ENCODE assay signal across 32 mouse cellular contexts in the genomic region with DNA sequence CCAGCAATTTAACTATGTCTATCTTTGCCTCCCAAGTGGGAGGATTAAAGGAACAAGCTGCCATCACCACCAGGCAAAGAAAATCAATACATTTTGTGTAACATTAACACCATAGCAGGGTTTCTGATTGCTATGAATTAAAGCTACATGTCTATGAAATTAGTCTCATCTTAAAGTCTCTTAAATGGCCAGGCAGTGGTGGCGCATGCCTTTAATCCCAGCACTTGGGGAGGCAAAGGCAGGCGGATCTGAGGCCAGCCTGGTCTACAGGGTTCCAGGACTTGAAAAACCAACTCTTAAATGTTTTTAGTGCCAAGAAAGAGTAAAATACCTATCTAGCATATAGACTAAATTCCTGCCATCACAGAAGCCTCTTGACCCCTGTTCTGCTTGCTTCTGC. TPM values are rescaled to one million over a fixed set of nuclear protein-coding genes. Genes with fewer than 3 reads are reported as not detected.
A peak's percentile ranks its signal among the peaks of the same experiment; 100 is the strongest.
DNase-seq lines count a peak whose midpoint lies in the region; ATAC-seq and TF ChIP-seq lines count a peak whose summit lies in the region.
"Had no signal": no experiment of that assay in that cellular context is flagged by ENCODE, and none has a peak within 500 bp of the region (broad histone marks: within the 10 kb centered on the region; RNA-seq: fewer than 3 reads in every experiment).

No protein-coding gene starts in this region.

- peaks cover 14% of the 10 kb centered on the region for H3K79me2 ChIP-seq in MEL (ENCODE audit: control insufficient read depth, insufficient read depth, low read length, poor library complexity)

- no peak overlapping the region for H3K4me3 ChIP-seq in gastrocnemius, adult 2 months
- H3K4me3 ChIP-seq in liver, embryonic 14.5 days (ENCODE audit: insufficient read depth in 1 of 2, low read depth in 2 of 2, low read length in 2 of 2): no peak overlapping the region
- no peak overlapping the region for H3K4me3 ChIP-seq in liver, embryonic 12.5 days
- no peak overlapping the region for H3K4me3 ChIP-seq in MEL (ENCODE audit: control insufficient read depth in 1 of 2, insufficient read depth in 1 of 2, low read depth in 2 of 2, low read length in 2 of 2)
- no peak overlapping the region for H3K4me3 ChIP-seq in embryonic fibroblast, embryonic 13.5 days (ENCODE audit: insufficient read depth, low read length)
- H3K4me3 ChIP-seq: embryonic facial prominence, embryonic 13.5 days; heart, embryonic 13.5 days; limb, embryonic 10.5 days; lung, embryonic 15.5 days; neural tube, embryonic 15.5 days; stomach, embryonic 15.5 days had no signal

- no peaks in the 10 kb centered on the region for H3K27me3 ChIP-seq in liver, embryonic 14.5 days (ENCODE audit: control insufficient read depth, insufficient read depth, low read length)
- no peaks in the 10 kb centered on the region for H3K27me3 ChIP-seq in liver, embryonic 12.5 days (replicated peaks)
- no peaks in the 10 kb centered on the region for H3K27me3 ChIP-seq in MEL (ENCODE audit: control insufficient read depth in 1 of 2, insufficient read depth in 2 of 2, low read length in 2 of 2)
- H3K27me3 ChIP-seq: embryonic facial prominence, embryonic 13.5 days; heart, embryonic 13.5 days; lung, embryonic 15.5 days; neural tube, embryonic 15.5 days; stomach, embryonic 15.5 days had no signal

- no peak for TF ChIP-seq CTCF in gastrocnemius, adult 2 months (IDR thresholded peaks at IDR 0.05)
- no peak for TF ChIP-seq CTCF in liver, embryonic 14.5 days (IDR thresholded peaks at IDR 0.05; ENCODE audit: low read depth)
- no peak for TF ChIP-seq CTCF in MEL (IDR thresholded peaks at IDR 0.05 in 2 of 3, conservative IDR thresholded peaks at IDR 0.05 in 1 of 3; ENCODE audit: control insufficient read depth in 1 of 3, insufficient read depth in 1 of 3, low read depth in 2 of 3, low read length in 3 of 3, poor library complexity in 1 of 3, severe bottlenecking in 1 of 3)
- TF ChIP-seq CTCF in embryonic fibroblast, embryonic 13.5 days (IDR thresholded peaks at IDR 0.05; ENCODE audit: borderline replicate concordance, insufficient read depth, low read length): no peak

- peak in 1 of 2 experiments; percentile 24; a peak in 1 of 4 replicates for TF ChIP-seq POLR2A in MEL (IDR thresholded peaks at IDR 0.05; ENCODE audit: control insufficient read depth in 1 of 2, insufficient read depth in 1 of 2, low read depth in 1 of 2, low read length in 2 of 2, poor library complexity in 1 of 2)
- TF ChIP-seq POLR2A in embryonic fibroblast, embryonic 13.5 days (IDR thresholded peaks at IDR 0.05; ENCODE audit: low read depth, low read length): no peak

- no peak for TF ChIP-seq RAD21 in MEL (IDR thresholded peaks at IDR 0.05; ENCODE audit: low read depth, low read length)

- DNase-seq in gastrocnemius, adult 2 months: no peak
- DNase-seq in gastrocnemius, postnatal 10 days: no peak
- DNase-seq in liver, embryonic 14.5 days (ENCODE audit: low read depth in 3 of 3, low spot score in 3 of 3): no peak
- DNase-seq in MEL (ENCODE audit: low read depth, low spot score): no peak
- DNase-seq in thymus, postnatal 14 days: no peak
- no peak for DNase-seq in left cerebral cortex, adult 11 months (ENCODE audit: low spot score)
- DNase-seq: adrenal gland, postnatal 36 days; cerebellum, adult 9-11 months; embryo, embryonic 11 days; gastrocnemius, postnatal 25 days; heart, adult 18-20 months; heart, postnatal 14 days; kidney, adult 8-10 months; kidney, postnatal 14 days; lung, postnatal 36 days; right cerebral cortex, adult 18-20 months; thymus, adult 18-20 months; thymus, postnatal 4 days had no signal

- peak overlapping the region; percentile 28; the same call in 1 of the 2 replicates for H3K27ac ChIP-seq in gastrocnemius, adult 2 months
- H3K27ac ChIP-seq in liver, embryonic 14.5 days: no peak overlapping the region
- no peak overlapping the region for H3K27ac ChIP-seq in liver, embryonic 12.5 days
- no peak overlapping the region for H3K27ac ChIP-seq in MEL (ENCODE audit: control insufficient read depth, low read depth, low read length)
- peak overlapping the region; percentile 64; the same call in 1 of the 2 replicates for H3K27ac ChIP-seq in embryonic fibroblast, embryonic 13.5 days (ENCODE audit: insufficient read depth, low read length)
- H3K27ac ChIP-seq: embryonic facial prominence, embryonic 13.5 days; heart, embryonic 13.5 days; limb, embryonic 10.5 days; lung, embryonic 15.5 days; neural tube, embryonic 15.5 days; stomach, embryonic 15.5 days had no signal

- H3K9me3 ChIP-seq in liver, embryonic 14.5 days (ENCODE audit: control insufficient read depth, low read length): no peaks in the 10 kb centered on the region
- H3K9me3 ChIP-seq in liver, embryonic 12.5 days (replicated peaks): no peaks in the 10 kb centered on the region
- no peaks in the 10 kb centered on the region for H3K9me3 ChIP-seq in MEL (replicated peaks; ENCODE audit: insufficient read depth, low read length)
- H3K9me3 ChIP-seq: embryonic facial prominence, embryonic 13.5 days; G1E; heart, embryonic 13.5 days; limb, embryonic 10.5 days; lung, embryonic 15.5 days; neural tube, embryonic 15.5 days; stomach, embryonic 15.5 days had no signal

- intact Hi-C loops in gastrocnemius, adult 2 months (cut with DNase I): no loop called here

- ATAC-seq in liver, embryonic 14.5 days (ENCODE audit: insufficient read depth): 0 out of 2 replicates have a peak, but pooled peaks have one; percentile 2
- ATAC-seq in liver, embryonic 12.5 days: no peak
- ATAC-seq: CD4-positive, CD25-positive, alpha-beta regulatory T cell, adult 4 months; forebrain, embryonic 14.5 days; inflammation-experienced regulatory T-cells, adult 6 months; midbrain, embryonic 16.5 days had no signal

- 82% methylated on average over 2 of the region's 2 CpGs for WGBS in liver, embryonic 14.5 days (ENCODE audit: insufficient replicate concordance)
- 80% methylated on average over 2 of the region's 2 CpGs for WGBS in liver, embryonic 12.5 days (ENCODE audit: insufficient replicate concordance)

- no peak overlapping the region for H3K4me2 ChIP-seq in liver, embryonic 14.5 days (ENCODE audit: low read depth)
- H3K4me2 ChIP-seq in liver, embryonic 12.5 days: no peak overlapping the region
- H3K4me2 ChIP-seq: embryonic facial prominence, embryonic 13.5 days; heart, embryonic 13.5 days; hindbrain, embryonic 14.5 days; lung, embryonic 15.5 days; neural tube, embryonic 15.5 days; stomach, embryonic 15.5 days had no signal

- peaks cover 0 to under 1% of the 10 kb centered on the region in 2 experiments; a peak in 1 of 4 replicates for H3K4me1 ChIP-seq in liver, embryonic 14.5 days (replicated peaks; ENCODE audit: control insufficient read depth in 2 of 2, insufficient read depth in 2 of 2, low read length in 1 of 2)
- H3K4me1 ChIP-seq in liver, embryonic 12.5 days: peaks cover 21% of the 10 kb centered on the region
- H3K4me1 ChIP-seq in MEL (ENCODE audit: control insufficient read depth in 1 of 2, insufficient read depth in 2 of 2, low read length in 2 of 2): no peaks in the 10 kb centered on the region
- H3K4me1 ChIP-seq in embryonic fibroblast, embryonic 13.5 days (ENCODE audit: control insufficient read depth, insufficient read depth, low read length): peaks cover 2% of the 10 kb centered on the region

- H3K36me3 ChIP-seq in liver, embryonic 14.5 days (replicated peaks; ENCODE audit: control insufficient read depth, insufficient read depth, low read depth): peaks cover 68% of the 10 kb centered on the region
- H3K36me3 ChIP-seq in liver, embryonic 12.5 days: peaks cover 91% of the 10 kb centered on the region
- H3K36me3 ChIP-seq in MEL (ENCODE audit: control insufficient read depth in 1 of 2, insufficient read depth in 2 of 2, low read length in 2 of 2): peaks cover 24 to 25% of the 10 kb centered on the region in 2 experiments

- no peak overlapping the region for H3K9ac ChIP-seq in liver, embryonic 14.5 days (replicated peaks)
- no peak overlapping the region for H3K9ac ChIP-seq in liver, embryonic 12.5 days
- no peak overlapping the region for H3K9ac ChIP-seq in MEL (ENCODE audit: control insufficient read depth, low read depth, low read length, poor library complexity, severe bottlenecking)
- H3K9ac ChIP-seq: embryonic facial prominence, embryonic 13.5 days; heart, embryonic 13.5 days; hindbrain, embryonic 14.5 days; lung, embryonic 15.5 days; neural tube, embryonic 15.5 days; stomach, embryonic 15.5 days had no signal

- no peak for TF ChIP-seq EP300 in liver, embryonic 14.5 days (IDR thresholded peaks at IDR 0.05; ENCODE audit: low read depth)
- TF ChIP-seq EP300 in MEL (IDR thresholded peaks at IDR 0.05; ENCODE audit: low read depth in 1 of 2, low read length in 2 of 2): no peak

RNA-seq across cellular contexts. Expression of gene Mat2a, which starts 7.2 kb away (rescaled TPM):
- total RNA-seq in gastrocnemius, adult 2 months (2021): 100 to 1,000 TPM; 130 to 164 TPM
- total RNA-seq in gastrocnemius, postnatal 10 days (2021): 100 to 1,000 TPM; 200 to 249 TPM
- polyA plus RNA-seq in liver, embryonic 14.5 days (2012; rRNA removed): 59.9 and 99.9 TPM in 2 replicates
- polyA plus RNA-seq in liver, embryonic 14.5 days (2014; fragmentation: Nextera tagmentation; extraction: Ambion mirVana): 159 and 173 TPM in 2 replicates
- polyA plus RNA-seq in liver, embryonic 12.5 days (2016; fragmentation: Nextera tagmentation; extraction: Ambion mirVana): 318 and 321 TPM in 2 replicates
- total RNA-seq in MEL (2012; rRNA removed): 233 and 319 TPM in 2 replicates
- 1,000 to 10,000 TPM in 1 of 2 experiments, 100 to 1,000 TPM in 1; 357 to 3,179 TPM for polyA plus RNA-seq in MEL (2012; ENCODE audit: insufficient read depth in 1 of 2, insufficient read length in 2 of 2, low read depth in 1 of 2, low replicate concordance in 2 of 2, missing spikeins in 1 of 2)
- 215 and 258 TPM in 2 replicates for polyA plus RNA-seq in embryonic fibroblast, embryonic 13.5 days (2011; ENCODE audit: insufficient read length, low read depth, missing spikeins)

RNA-seq across cellular contexts. Expression of gene Ggcx, which starts 18.0 kb away (rescaled TPM):
- 10 to 100 TPM; 12.2 to 17.3 TPM for total RNA-seq in gastrocnemius, adult 2 months (2021)
- 10 to 100 TPM; 15.1 to 21.9 TPM for total RNA-seq in gastrocnemius, postnatal 10 days (2021)
- 10.9 and 11.3 TPM in 2 replicates for polyA plus RNA-seq in liver, embryonic 14.5 days (2012; rRNA removed)
- 5.7 and 6.5 TPM in 2 replicates for polyA plus RNA-seq in liver, embryonic 14.5 days (2014; fragmentation: Nextera tagmentation; extraction: Ambion mirVana)
- polyA plus RNA-seq in liver, embryonic 12.5 days (2016; fragmentation: Nextera tagmentation; extraction: Ambion mirVana): 21.8 and 23.0 TPM in 2 replicates
- 5.0 and 5.2 TPM in 2 replicates for total RNA-seq in MEL (2012; rRNA removed)
- polyA plus RNA-seq in MEL (2012; ENCODE audit: insufficient read depth in 1 of 2, insufficient read length in 2 of 2, low read depth in 1 of 2, low replicate concordance in 2 of 2, missing spikeins in 1 of 2): 1 to 10 TPM in 1 of 2 experiments, not detected in 1; 5.4 TPM
- 60.6 and 67.0 TPM in 2 replicates for polyA plus RNA-seq in embryonic fibroblast, embryonic 13.5 days (2011; ENCODE audit: insufficient read length, low read depth, missing spikeins)

RNA-seq across cellular contexts. Expression of gene Vamp8, which starts 41.6 kb away (rescaled TPM):
- 10 to 100 TPM; 50.4 to 58.0 TPM for total RNA-seq in gastrocnemius, adult 2 months (2021)
- total RNA-seq in gastrocnemius, postnatal 10 days (2021): 10 to 100 TPM; 60.9 to 64.7 TPM
- polyA plus RNA-seq in liver, embryonic 14.5 days (2012; rRNA removed): 129 and 188 TPM in 2 replicates
- polyA plus RNA-seq in liver, embryonic 14.5 days (2014; fragmentation: Nextera tagmentation; extraction: Ambion mirVana): 266 and 276 TPM in 2 replicates
- polyA plus RNA-seq in liver, embryonic 12.5 days (2016; fragmentation: Nextera tagmentation; extraction: Ambion mirVana): 220 and 223 TPM in 2 replicates
- 130 and 164 TPM in 2 replicates for total RNA-seq in MEL (2012; rRNA removed)
- polyA plus RNA-seq in MEL (2012; ENCODE audit: insufficient read depth in 1 of 2, insufficient read length in 2 of 2, low read depth in 1 of 2, low replicate concordance in 2 of 2, missing spikeins in 1 of 2): 100 to 1,000 TPM in 1 of 2 experiments, not detected in 1; 179 TPM
- 89.7 and 108 TPM in 2 replicates for polyA plus RNA-seq in embryonic fibroblast, embryonic 13.5 days (2011; ENCODE audit: insufficient read length, low read depth, missing spikeins)

RNA-seq across cellular contexts. Expression of gene Vamp5, which starts 51.9 kb away (rescaled TPM):
- 100 to 1,000 TPM in 1 of 2 experiments, 10 to 100 TPM in 1; 97.5 to 102 TPM for total RNA-seq in gastrocnemius, adult 2 months (2021)
- 10 to 100 TPM; 49.1 to 50.0 TPM for total RNA-seq in gastrocnemius, postnatal 10 days (2021)
- polyA plus RNA-seq in liver, embryonic 14.5 days (2012; rRNA removed): 72.5 and 80.0 TPM in 2 replicates
- polyA plus RNA-seq in liver, embryonic 14.5 days (2014; fragmentation: Nextera tagmentation; extraction: Ambion mirVana): 81.0 and 94.5 TPM in 2 replicates
- 105 and 109 TPM in 2 replicates for polyA plus RNA-seq in liver, embryonic 12.5 days (2016; fragmentation: Nextera tagmentation; extraction: Ambion mirVana)
- total RNA-seq in MEL (2012; rRNA removed): 490 and 593 TPM in 2 replicates
- 100 to 1,000 TPM in 1 of 2 experiments, not detected in 1; 465 TPM for polyA plus RNA-seq in MEL (2012; ENCODE audit: insufficient read depth in 1 of 2, insufficient read length in 2 of 2, low read depth in 1 of 2, low replicate concordance in 2 of 2, missing spikeins in 1 of 2)
- 20.1 and 23.5 TPM in 2 replicates for polyA plus RNA-seq in embryonic fibroblast, embryonic 13.5 days (2011; ENCODE audit: insufficient read length, low read depth, missing spikeins)

Comparison
In these comparisons a context has a peak if more than half of its experiments do, and no peak if none do; other contexts are left out.
1. H3K27ac ChIP-seq: peak in gastrocnemius, adult 2 months (single experiment) and embryonic fibroblast, embryonic 13.5 days (single experiment); none in liver, embryonic 14.5 days (single experiment), liver, embryonic 12.5 days (single experiment) and MEL (single experiment).